Mouse (Mus musculus) limb, embryonic 14.5 days (tissue): ENCODE results near the gene Dnah10. TPM values are rescaled to one million over a fixed set of nuclear protein-coding genes. Genes with fewer than 3 reads are reported as not detected.

Source experiments
- ATAC-seq: fragments of 200-750 bp; cut with Nextera tagmentation; 2 replicates; pipeline ENCODE4 v1.8.0; 2017; ENCODE audit warnings: low read depth, moderate number of reproducible peaks, moderate TSS enrichment; ENCODE audit not compliant: low FRiP score
- DNase-seq: peaks from one replicate; pipeline ENCODE4 v3.0.0-alpha.2; 2015; ENCODE audit warnings: low spot score
- H3K27ac ChIP-seq: fragments of 300-500 bp; sonication (generic); replicated peaks from 2 replicates; pipeline ENCODE4 v1.5.1; 2014; ENCODE audit warnings: low read depth, mild to moderate bottlenecking, low read length, moderate library complexity, mixed read lengths
- H3K27me3 ChIP-seq: fragments of 300-500 bp; sonication (generic); 2 replicates; pipeline ENCODE4 v1.6.1; 2014; ENCODE audit warnings: low read length, mixed read lengths; ENCODE audit not compliant: control insufficient read depth, insufficient read depth
- H3K36me3 ChIP-seq: fragments of 300-500 bp; sonication (generic); 2 replicates; pipeline ENCODE4 v1.6.1; 2014; ENCODE audit warnings: mild to moderate bottlenecking, low read length, moderate library complexity, mixed read lengths; ENCODE audit not compliant: control insufficient read depth, insufficient read depth
- H3K4me1 ChIP-seq: fragments of 300-500 bp; sonication (generic); 2 replicates; pipeline ENCODE4 v1.6.1; 2014; ENCODE audit warnings: antibody characterized with exemption, low read length, mixed read lengths; ENCODE audit not compliant: control insufficient read depth, insufficient read depth
- H3K4me2 ChIP-seq: fragments of 300-500 bp; sonication (generic); replicated peaks from 2 replicates; pipeline ENCODE4 v1.6.1; 2014; ENCODE audit warnings: low read depth, mild to moderate bottlenecking, low read length, moderate library complexity; ENCODE audit not compliant: severe bottlenecking
- H3K4me3 ChIP-seq: fragments of 300-500 bp; sonication (generic); replicated peaks from 2 replicates; pipeline ENCODE4 v1.5.1; 2014; ENCODE audit warnings: low read length
- H3K9ac ChIP-seq: fragments of 300-500 bp; sonication (generic); 2 replicates; pipeline ENCODE4 v1.6.1; 2014; ENCODE audit warnings: mild to moderate bottlenecking, low read depth, low read length, moderate library complexity; ENCODE audit not compliant: severe bottlenecking
- H3K9me3 ChIP-seq: fragments of 300-500 bp; sonication (generic); 2 replicates; pipeline ENCODE4 v1.6.1; 2016; ENCODE audit warnings: low read length; ENCODE audit not compliant: control insufficient read depth
- POLR2A ChIP-seq: fragments of 200-500 bp; IDR thresholded peaks from 2 replicates; pipeline ENCODE4 v1.8.0; 2012; ENCODE audit warnings: inconsistent platforms, mild to moderate bottlenecking, moderate library complexity, borderline replicate concordance; ENCODE audit not compliant: insufficient read depth, insufficient read length; ENCODE audit errors: extremely low read depth
- WGBS: fragments of 180-500 bp; shearing (Covaris S2); extraction: QIAGEN DNeasy Blood & Tissue Kit; methylation state at CpG from one replicate; pipeline ENCODE4 v1.1.7; 2014; 5-methylcytosine and 5-hydroxymethylcytosine counted together
- polyA plus RNA-seq, 2 experiments: library from polyadenylated mRNA; depleted of rRNA in 1 of 2; stranded (reverse) in 1 of 2; unstranded in 1 of 2; fragments of >200 nt; fragmentation: Nextera tagmentation in 1 of 2; extraction: Ambion mirVana in 1 of 2; gene quantifications; 2 replicates each; pipeline versions ENCODE4 v1.2.1 to v1.2.3; 2012 to 2014

Dnah10 gene
- polyA plus RNA-seq, 2 experiments: 0.20 TPM; not detected in 1

DNA sequence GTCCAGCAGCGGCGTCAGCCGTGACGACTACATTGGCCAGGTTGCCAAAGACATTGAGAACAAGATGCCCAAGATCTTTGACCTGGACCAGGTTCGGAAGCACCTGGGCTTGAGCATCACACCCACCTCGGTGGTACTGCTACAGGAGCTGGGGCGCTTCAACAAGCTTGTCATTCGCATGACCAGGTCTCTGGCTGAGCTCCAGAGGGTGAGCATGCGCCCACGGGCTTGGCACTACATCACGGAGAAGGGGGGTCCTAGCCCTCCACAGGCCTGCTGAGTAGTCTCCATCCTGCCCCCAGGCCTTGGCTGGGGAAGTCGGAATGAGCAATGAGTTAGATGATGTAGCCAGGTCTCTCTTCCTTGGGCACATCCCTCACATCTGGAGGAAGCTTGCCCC is 105.4 kb downstream of the Dnah10 start:
- ATAC-seq (no peak), DNase-seq (no peak)
- 95% methylated on average over 12 of the region's 12 CpGs for WGBS

DNA sequence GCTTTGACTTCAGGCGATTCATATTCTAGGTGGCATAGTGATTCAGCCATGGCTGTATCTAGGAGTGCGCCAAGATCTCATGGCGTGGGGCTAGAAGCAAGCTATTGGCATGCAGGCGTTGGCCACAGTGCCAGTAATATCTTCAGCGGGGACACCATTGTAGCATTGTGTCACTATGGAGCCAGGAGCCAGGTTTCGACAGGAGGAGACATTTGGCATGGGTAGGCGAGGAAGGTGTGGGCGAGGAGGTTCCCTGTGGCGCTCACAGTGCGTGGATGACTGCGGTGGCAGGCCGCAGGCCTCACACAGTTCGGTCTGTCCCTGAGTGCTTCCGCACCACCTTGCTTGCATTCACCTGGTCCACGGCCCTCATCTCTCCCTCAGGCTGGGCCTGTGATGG is 110.3 kb downstream of the Dnah10 start:
- TF ChIP-seq POLR2A: no peak

More for the DNA sequence above, 105.4 kb downstream of the Dnah10 start:
- H3K4me1 ChIP-seq: no peaks in the 10 kb centered on the region
- TF ChIP-seq POLR2A: no peak
- no peaks in the 10 kb centered on the region for H3K36me3 ChIP-seq
- no peak overlapping the region for H3K27ac ChIP-seq
- no peaks in the 10 kb centered on the region for H3K27me3 ChIP-seq
- H3K4me2 ChIP-seq: no peak overlapping the region
- H3K4me3 ChIP-seq: no peak overlapping the region
- no peaks in the 10 kb centered on the region for H3K9me3 ChIP-seq
- H3K9ac ChIP-seq: no peak overlapping the region

DNA sequence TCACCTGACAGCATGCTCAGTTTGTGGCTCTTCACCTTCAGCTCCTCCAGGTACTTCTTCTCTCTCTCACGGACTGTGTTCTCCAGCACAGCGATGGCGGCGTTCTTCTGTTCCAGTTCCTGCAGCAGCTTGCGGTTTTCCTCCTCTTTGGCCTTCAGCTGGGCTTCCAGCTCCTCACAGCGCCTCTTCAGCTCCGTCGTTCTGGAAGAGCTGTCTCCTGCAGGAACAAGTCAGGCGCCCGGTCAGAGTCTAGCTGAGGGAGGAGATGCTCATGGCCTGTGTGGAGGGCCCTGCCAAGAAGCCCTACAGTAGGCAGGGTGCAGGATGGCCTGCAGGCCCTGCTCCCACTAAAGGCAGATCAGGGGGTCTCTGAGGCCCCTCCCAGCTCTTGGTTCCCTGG is 111.2 kb downstream of the Dnah10 start:
- ATAC-seq: no peak
- Histone ChIP-seq H3K4me3 (no peak overlapping the region), H3K9me3 (no peaks in the 10 kb centered on the region), H3K36me3 (no peaks in the 10 kb centered on the region; the same call in 1 of the 2 replicates), H3K27me3 (no peaks in the 10 kb centered on the region), H3K9ac (no peak overlapping the region), H3K4me2 (no peak overlapping the region), H3K27ac (no peak overlapping the region), H3K4me1 (no peaks in the 10 kb centered on the region)
- 88% methylated on average over 10 of the region's 10 CpGs for whole genome bisulfite sequencing
- no peak for DNase-seq
- TF ChIP-seq POLR2A: no peak

More for the DNA sequence above, 110.3 kb downstream of the Dnah10 start:
- H3K9me3 ChIP-seq: no peaks in the 10 kb centered on the region
- H3K9ac ChIP-seq: no peak overlapping the region
- DNase-seq (no peak), ATAC-seq (no peak)
- no peak overlapping the region for H3K4me2 ChIP-seq
- H3K27me3 ChIP-seq: no peaks in the 10 kb centered on the region
- H3K4me3 ChIP-seq: no peak overlapping the region
- no peaks in the 10 kb centered on the region for H3K4me1 ChIP-seq
- H3K36me3 ChIP-seq: no peaks in the 10 kb centered on the region; the same call in 1 of the 2 replicates
- WGBS: 94% methylated on average over 15 of the region's 15 CpGs
- no peak overlapping the region for H3K27ac ChIP-seq

DNA sequence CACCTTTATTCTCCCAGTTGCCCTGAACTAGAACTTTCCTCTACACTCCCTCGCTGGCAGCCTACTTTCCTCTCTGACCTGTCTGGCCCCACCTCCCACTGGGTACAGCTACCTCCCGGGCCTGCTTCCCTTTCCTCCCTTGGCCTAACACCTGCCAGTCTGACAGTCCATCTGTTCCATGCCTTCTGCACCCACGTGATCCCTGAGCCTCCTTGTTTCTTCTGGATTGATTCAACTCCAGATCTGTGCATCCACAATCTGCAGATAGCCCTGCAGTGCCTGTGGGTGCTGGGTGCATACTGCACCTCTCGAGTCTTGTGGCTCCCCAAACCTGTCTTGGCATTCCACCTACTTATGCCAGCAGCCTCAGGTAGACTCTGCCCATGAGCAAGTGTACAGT is 111.7 kb downstream of the Dnah10 start:
- no peak for TF ChIP-seq POLR2A
- ATAC-seq: no peak
- Histone ChIP-seq H3K4me3 (no peak overlapping the region), H3K27ac (no peak overlapping the region), H3K36me3 (no peaks in the 10 kb centered on the region; the same call in 1 of the 2 replicates), H3K9ac (no peak overlapping the region), H3K4me2 (no peak overlapping the region), H3K4me1 (no peaks in the 10 kb centered on the region), H3K27me3 (no peaks in the 10 kb centered on the region), H3K9me3 (no peaks in the 10 kb centered on the region)
- no peak for DNase-seq
- WGBS: 66% methylated on average over 4 of the region's 4 CpGs

DNA sequence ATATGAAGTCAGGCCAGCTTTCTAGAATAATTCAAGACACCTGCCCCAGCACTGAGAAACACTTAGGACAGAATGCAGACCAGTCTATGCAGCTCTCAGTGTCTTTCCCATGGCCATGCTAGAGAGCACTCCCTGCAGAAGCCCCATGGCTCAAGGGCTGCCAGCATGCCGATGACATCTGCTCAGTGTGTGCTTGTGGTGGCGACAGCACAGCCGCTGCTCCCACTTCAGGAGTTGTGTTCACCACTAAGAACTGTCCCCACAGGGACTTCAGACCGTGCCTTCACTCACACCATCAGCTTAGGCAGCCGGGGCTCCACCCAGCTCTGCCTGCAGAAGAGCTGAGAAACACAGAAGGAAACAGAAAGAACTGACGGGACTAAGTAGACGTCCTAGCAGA is 115.3 kb downstream of the Dnah10 start:
- no peak for DNase-seq
- Histone ChIP-seq H3K36me3 (no peaks in the 10 kb centered on the region; the same call in 1 of the 2 replicates), H3K27me3 (no peaks in the 10 kb centered on the region), H3K4me2 (no peak overlapping the region), H3K9ac (no peak overlapping the region), H3K4me3 (no peak overlapping the region), H3K4me1 (no peaks in the 10 kb centered on the region), H3K27ac (no peak overlapping the region), H3K9me3 (no peaks in the 10 kb centered on the region)
- no peak for ATAC-seq
- WGBS: 76% methylated on average over 7 of the region's 7 CpGs
- no peak for TF ChIP-seq POLR2A

DNA sequence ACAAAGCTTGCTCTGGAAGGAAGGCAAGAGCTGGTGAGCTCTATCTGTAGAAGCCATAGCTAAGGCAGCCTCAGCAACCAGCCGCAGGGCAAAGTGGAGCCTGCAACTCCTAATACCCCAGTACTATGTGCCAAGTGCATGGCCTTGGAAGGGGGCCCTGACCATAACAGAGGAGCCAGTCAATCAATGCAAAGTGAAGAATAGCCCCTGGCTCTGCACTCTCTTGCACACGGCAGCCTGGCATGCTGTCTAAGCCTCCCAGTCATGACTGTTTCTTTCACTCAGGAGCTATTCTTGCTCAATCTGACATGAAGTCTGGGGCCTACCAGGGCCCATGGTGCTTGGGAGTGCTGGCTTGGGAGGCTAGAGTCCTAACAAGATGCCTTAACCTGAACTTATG is 115.8 kb downstream of the Dnah10 start:
- H3K27ac ChIP-seq: no peak overlapping the region
- WGBS: 85% methylated on average over 2 of the region's 2 CpGs
- no peak overlapping the region for H3K4me2 ChIP-seq
- H3K4me1 ChIP-seq: no peaks in the 10 kb centered on the region
- TF ChIP-seq POLR2A: no peak
- no peaks in the 10 kb centered on the region; the same call in 1 of the 2 replicates for H3K36me3 ChIP-seq
- H3K4me3 ChIP-seq: no peak overlapping the region
- H3K9ac ChIP-seq: no peak overlapping the region
- ATAC-seq (no peak), DNase-seq (no peak)
- H3K27me3 ChIP-seq: no peaks in the 10 kb centered on the region
- H3K9me3 ChIP-seq: no peaks in the 10 kb centered on the region
